Comparison of ENCODE assay signal across 1 mouse cellular context in genomic region chr4:147122286-147122685, GRCm38 (mm10). TPM values are rescaled to one million over a fixed set of nuclear protein-coding genes. Genes with fewer than 3 reads are reported as not detected.
"Had no signal": no experiment of that assay in that cellular context is flagged by ENCODE, and none has a peak within 500 bp of the region (broad histone marks: within the 10 kb centered on the region; RNA-seq: fewer than 3 reads in every experiment).

No protein-coding gene starts in this region.

RNA-seq across cellular contexts. Expression of gene Zfp991, which starts 9.6 kb away (rescaled TPM):
- polyA plus RNA-seq: small intestine, adult 2 months had no signal
